Mouse (Mus musculus): ENCODE data around the gene Txn2.

DNA sequence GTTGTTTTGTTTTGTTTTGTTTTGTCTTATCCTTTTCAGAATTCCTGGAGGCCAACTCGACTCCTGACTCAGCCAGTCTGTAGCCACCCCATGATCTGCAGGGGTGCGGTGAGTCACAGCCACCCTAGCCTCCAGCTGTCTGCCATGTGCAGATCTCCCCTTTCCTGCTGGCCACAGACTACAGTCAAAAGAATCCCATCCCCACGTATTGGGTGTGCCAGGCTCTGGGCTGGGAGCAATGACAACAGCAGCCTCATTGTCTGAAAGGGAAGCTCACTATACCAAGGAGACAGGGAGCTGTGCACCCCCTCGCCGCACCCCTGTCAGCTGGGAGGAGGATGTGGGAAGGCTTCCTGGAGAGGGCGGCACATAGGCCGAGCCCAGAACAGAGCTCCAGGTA, 40.5 kb downstream of the Txn2 start:
- TF ChIP-seq CTCF (IDR thresholded peaks at IDR 0.05) (no peak), POLR2A (IDR thresholded peaks at IDR 0.05; ENCODE audit: insufficient read depth, low read depth, low read length) (no peak), EP300 (IDR thresholded peaks at IDR 0.05; ENCODE audit: insufficient read depth, low read depth, low read length) (no peak)

Measured in heart, adult 2 months (tissue).